Comparison of ENCODE assay signal across 26 mouse cellular contexts in genomic region chr12:107779306-107780057, GRCm38 (mm10).
A peak's percentile ranks its signal among the peaks of the same experiment; 100 is the strongest.
DNase-seq lines count a peak whose midpoint lies in the region; ATAC-seq lines count a peak whose summit lies in the region.
"Had no signal": no experiment of that assay in that cellular context is flagged by ENCODE, and none has a peak within 500 bp of the region (broad histone marks: within the 10 kb centered on the region; RNA-seq: fewer than 3 reads in every experiment).

No protein-coding gene starts in this region.

- no peak overlapping the region for H3K4me2 ChIP-seq in forebrain, embryonic 12.5 days
- H3K4me2 ChIP-seq: liver, embryonic 12.5 days; midbrain, embryonic 12.5 days; neural tube, embryonic 15.5 days had no signal

- no peak overlapping the region for H3K9ac ChIP-seq in forebrain, embryonic 12.5 days
- H3K9ac ChIP-seq: liver, embryonic 12.5 days; liver, postnatal 0 days; midbrain, embryonic 12.5 days; neural tube, embryonic 15.5 days had no signal

- H3K36me3 ChIP-seq in forebrain, embryonic 10.5 days (replicated peaks): no peaks in the 10 kb centered on the region
- no peaks in the 10 kb centered on the region for H3K36me3 ChIP-seq in forebrain, embryonic 12.5 days (replicated peaks)
- no peaks in the 10 kb centered on the region for H3K36me3 ChIP-seq in heart, embryonic 10.5 days
- H3K36me3 ChIP-seq: liver, embryonic 12.5 days; midbrain, embryonic 12.5 days; neural tube, embryonic 15.5 days had no signal

- DNase-seq in forebrain, embryonic 10.5 days (ENCODE audit: extremely low spot score, low spot score): no peak
- DNase-seq in T-cell, adult 2 months (ENCODE audit: low spot score): peak; percentile 62
- peak; percentile 84 for DNase-seq in thymus, postnatal 0 days (ENCODE audit: low spot score)
- DNase-seq in thymus, postnatal 4 days: peak; percentile 71
- DNase-seq in heart, embryonic 10.5 days (ENCODE audit: low spot score): no peak
- DNase-seq in embryo, embryonic 11 days: no peak
- DNase-seq: adrenal gland, postnatal 25 days; cerebellum, adult 11-12 months; cerebellum, adult 9-11 months; kidney, adult 18-20 months; kidney, postnatal 4 days; layer of hippocampus, postnatal 36 days; left cerebral cortex, postnatal 4 days; liver, postnatal 0 days; lung, postnatal 36 days; retina, postnatal 1 day; right cerebral cortex, postnatal 14 days had no signal

- H3K4me3 ChIP-seq in forebrain, embryonic 10.5 days: no peak overlapping the region
- no peak overlapping the region for H3K4me3 ChIP-seq in forebrain, embryonic 12.5 days (replicated peaks)
- H3K4me3 ChIP-seq in heart, embryonic 10.5 days: no peak overlapping the region
- H3K4me3 ChIP-seq: erythroblast, embryonic 14.5 days; liver, embryonic 12.5 days; midbrain, embryonic 12.5 days; neural tube, embryonic 15.5 days had no signal

- no peaks in the 10 kb centered on the region for H3K27me3 ChIP-seq in forebrain, embryonic 10.5 days (ENCODE audit: poor library complexity, severe bottlenecking)
- H3K27me3 ChIP-seq in forebrain, embryonic 12.5 days: no peaks in the 10 kb centered on the region
- H3K27me3 ChIP-seq in heart, embryonic 10.5 days (ENCODE audit: insufficient read depth, poor library complexity, severe bottlenecking): no peaks in the 10 kb centered on the region
- H3K27me3 ChIP-seq: CH12.LX; liver, embryonic 12.5 days; midbrain, embryonic 12.5 days; neural tube, embryonic 15.5 days had no signal

- no peak for ATAC-seq in forebrain, embryonic 12.5 days (ENCODE audit: low FRiP score)
- ATAC-seq: forebrain, embryonic 14.5 days; hindbrain, embryonic 16.5 days; liver, embryonic 12.5 days; liver, postnatal 0 days had no signal

- 93% methylated on average over 13 of the region's 13 CpGs for WGBS in forebrain, embryonic 10.5 days
- WGBS in forebrain, embryonic 12.5 days: 91% methylated on average over 13 of the region's 13 CpGs
- whole genome bisulfite sequencing in heart, embryonic 10.5 days: 83% methylated on average over 13 of the region's 13 CpGs

- H3K27ac ChIP-seq in forebrain, embryonic 10.5 days: 0 out of 2 replicates have a peak overlapping the region, but pooled peaks have one; percentile 30
- H3K27ac ChIP-seq in forebrain, embryonic 12.5 days: no peak overlapping the region
- H3K27ac ChIP-seq in heart, embryonic 10.5 days: no peak overlapping the region
- H3K27ac ChIP-seq: kidney, postnatal 0 days; liver, embryonic 12.5 days; midbrain, embryonic 12.5 days; neural tube, embryonic 15.5 days had no signal

- no peaks in the 10 kb centered on the region for H3K9me3 ChIP-seq in forebrain, embryonic 10.5 days
- H3K9me3 ChIP-seq in forebrain, embryonic 12.5 days: no peaks in the 10 kb centered on the region
- H3K9me3 ChIP-seq in heart, embryonic 10.5 days: no peaks in the 10 kb centered on the region
- H3K9me3 ChIP-seq: midbrain, embryonic 12.5 days; neural tube, embryonic 15.5 days had no signal

- no peaks in the 10 kb centered on the region for H3K4me1 ChIP-seq in forebrain, embryonic 10.5 days
- no peaks in the 10 kb centered on the region for H3K4me1 ChIP-seq in forebrain, embryonic 12.5 days
- no peaks in the 10 kb centered on the region for H3K4me1 ChIP-seq in heart, embryonic 10.5 days
- H3K4me1 ChIP-seq: liver, embryonic 12.5 days; midbrain, embryonic 12.5 days; neural tube, embryonic 15.5 days had no signal

Comparison
In these comparisons a context has a peak if more than half of its experiments do, and no peak if none do; other contexts are left out.
1. DNase-seq: peak in T-cell, adult 2 months (single experiment), thymus, postnatal 0 days (single experiment) and thymus, postnatal 4 days (single experiment); none in forebrain, embryonic 10.5 days (single experiment), heart, embryonic 10.5 days (single experiment) and embryo, embryonic 11 days (single experiment).